Mouse (Mus musculus) ovary, postnatal 14 days (tissue): ENCODE data around the gene Acbd6.
A peak's percentile ranks its signal among the peaks of the same experiment; 100 is the strongest.

Source experiments
- DNase-seq: peaks from one replicate; pipeline ENCODE4 v3.0.0; 2022; ENCODE audit warnings: low spot score

Acbd6 gene

GRCm38 (mm10) chr1:155560678-155561077, 2.8 kb downstream of the Acbd6 start:
- DNase-seq: no peak

- no peak for DNase-seq
These were observed 4.3 kb downstream of the Acbd6 start for GRCm38 (mm10) chr1:155562206-155562605.

DNA sequence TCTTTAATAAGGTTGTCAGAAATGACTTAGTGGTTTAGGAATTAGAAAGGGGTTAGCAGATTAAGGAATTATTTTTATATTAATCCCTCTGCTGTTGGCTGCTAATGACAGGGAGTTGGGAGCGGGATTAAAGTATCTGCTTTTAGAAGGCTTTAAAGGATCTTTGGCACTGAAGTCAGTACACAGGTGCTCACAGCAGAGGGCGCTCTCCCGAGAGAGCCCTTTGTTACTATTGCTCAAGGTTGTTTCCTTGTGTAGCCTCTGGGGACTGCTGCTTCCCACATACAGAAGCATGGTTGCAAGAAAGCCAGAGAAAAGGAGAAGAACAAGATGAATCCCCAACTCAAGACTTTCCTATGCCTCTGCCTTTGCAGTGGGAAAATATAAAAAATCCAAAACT, 6.8 kb downstream of the Acbd6 start:
- peak; percentile 11 for DNase-seq

DNA sequence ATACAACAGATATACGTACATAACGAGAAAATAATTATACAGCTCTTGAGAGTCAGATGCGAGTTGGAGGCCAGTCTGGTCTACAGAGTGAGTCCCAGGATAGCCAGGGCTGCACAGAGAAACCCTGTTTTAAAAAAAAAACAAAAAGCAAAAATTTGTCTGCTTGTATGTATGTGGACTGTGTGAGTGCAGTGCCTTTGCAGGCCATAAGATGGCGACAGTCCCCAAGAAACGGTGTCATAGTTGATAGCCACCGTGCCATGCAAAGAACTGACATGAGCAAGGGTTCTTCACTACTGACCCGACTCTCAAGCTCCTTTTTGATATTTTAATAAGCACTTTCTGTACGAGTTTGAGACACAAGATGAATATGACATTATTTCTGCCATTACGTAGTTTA, 10.2 kb downstream of the Acbd6 start:
- no peak for DNase-seq

DNA sequence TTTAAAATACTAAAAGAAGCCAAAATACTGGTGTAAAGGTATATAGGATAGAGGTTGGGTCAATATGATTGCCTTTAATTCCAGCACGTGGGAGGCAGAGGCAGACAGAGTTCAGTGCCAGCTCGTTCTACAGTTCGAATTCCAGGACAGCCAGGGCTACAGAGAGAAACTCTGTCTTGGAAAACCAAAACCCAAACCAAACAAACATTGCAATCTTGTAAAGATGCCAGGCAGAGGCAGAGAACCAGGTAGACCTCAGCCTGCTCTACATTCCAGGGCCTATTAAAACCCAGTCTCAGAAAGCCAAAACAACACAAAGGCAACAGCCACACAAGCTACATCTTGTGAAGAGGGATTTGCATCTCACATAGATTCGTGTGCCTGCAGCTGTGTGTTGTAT, 11.4 kb downstream of the Acbd6 start:
- DNase-seq: no peak

DNA sequence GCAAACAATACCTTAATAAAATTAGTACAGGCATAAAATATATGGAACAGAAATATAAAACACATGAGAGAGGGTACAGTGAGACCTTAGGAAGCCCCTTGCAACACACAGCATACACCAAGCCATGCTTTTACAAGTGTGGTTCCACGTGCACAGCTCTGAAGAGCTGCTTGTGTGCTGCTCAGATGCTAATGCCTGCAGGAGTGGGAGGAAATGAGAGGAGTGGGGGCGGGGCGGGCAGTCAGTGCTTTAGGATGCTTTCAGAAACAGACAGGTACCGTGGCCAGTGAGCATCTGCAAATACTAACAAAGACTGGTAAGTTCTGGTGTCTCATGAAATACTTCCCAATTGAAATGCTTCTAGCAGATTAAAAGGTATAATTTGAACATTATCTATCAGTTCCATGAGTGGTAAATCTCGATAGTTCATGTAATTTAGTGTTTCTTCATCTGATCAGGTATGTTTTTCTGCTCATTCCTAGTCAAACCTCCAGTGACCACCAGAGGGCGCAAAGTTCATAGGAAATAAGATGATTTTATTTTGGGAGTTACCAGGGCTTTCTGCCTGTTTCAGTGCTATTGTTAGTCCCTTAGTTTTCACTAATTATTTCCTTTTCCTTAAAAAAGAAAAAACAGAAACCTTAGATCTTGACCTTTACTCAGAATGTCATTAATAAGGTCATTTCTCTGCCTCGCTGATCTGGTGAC, 17.2 kb downstream of the Acbd6 start:
- DNase-seq: peak; percentile 61

GRCm38 (mm10) chr1:155576432-155576831, 18.5 kb downstream of the Acbd6 start:
- DNase-seq: peak; percentile 15

- no peak for DNase-seq
These were observed 19.4 kb downstream of the Acbd6 start for GRCm38 (mm10) chr1:155577316-155577715.

- DNase-seq: no peak
These were observed 30.0 kb downstream of the Acbd6 start for GRCm38 (mm10) chr1:155587961-155588360.

DNA sequence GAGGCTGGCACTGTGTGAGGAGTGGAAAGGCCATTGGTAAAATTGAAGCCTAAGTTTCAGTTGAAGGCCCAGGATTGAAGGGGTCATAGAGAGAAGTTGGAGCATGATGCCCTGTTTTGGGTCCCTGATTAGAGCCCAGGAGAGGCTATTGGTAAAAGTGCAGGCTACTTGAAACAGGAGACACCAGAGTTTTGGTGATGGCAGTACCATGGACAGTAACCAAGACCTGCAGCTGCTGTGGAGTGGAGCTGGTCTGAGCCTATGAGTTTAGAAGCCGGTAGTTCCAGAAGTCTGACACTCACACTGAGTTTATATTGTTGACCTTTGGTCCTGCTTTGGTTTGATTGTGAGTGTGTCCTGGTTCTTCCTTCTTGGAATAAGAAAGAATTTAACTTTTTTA, 36.2 kb downstream of the Acbd6 start:
- no peak for DNase-seq

GRCm38 (mm10) chr1:155596576-155596975, 38.7 kb downstream of the Acbd6 start:
- no peak for DNase-seq

DNA sequence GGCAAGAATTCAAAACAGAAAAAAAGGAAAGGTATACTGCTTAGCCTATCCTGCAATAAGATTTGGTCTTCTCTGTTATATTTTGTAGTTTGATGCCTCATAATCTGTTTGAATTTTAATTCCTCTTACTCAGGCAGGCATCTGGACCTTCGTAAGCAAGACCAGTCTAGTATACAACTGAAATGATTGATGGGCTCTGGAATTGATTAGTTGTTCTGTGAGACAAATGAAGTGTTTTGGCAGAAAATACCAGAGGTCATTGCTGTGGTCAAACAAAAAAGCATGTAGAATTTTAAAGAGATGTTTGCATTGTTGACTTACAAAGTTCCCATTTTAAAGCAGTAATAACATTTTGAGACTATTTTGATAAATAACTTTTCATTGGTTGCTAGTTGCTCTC, 46.8 kb downstream of the Acbd6 start:
- DNase-seq: no peak

DNA sequence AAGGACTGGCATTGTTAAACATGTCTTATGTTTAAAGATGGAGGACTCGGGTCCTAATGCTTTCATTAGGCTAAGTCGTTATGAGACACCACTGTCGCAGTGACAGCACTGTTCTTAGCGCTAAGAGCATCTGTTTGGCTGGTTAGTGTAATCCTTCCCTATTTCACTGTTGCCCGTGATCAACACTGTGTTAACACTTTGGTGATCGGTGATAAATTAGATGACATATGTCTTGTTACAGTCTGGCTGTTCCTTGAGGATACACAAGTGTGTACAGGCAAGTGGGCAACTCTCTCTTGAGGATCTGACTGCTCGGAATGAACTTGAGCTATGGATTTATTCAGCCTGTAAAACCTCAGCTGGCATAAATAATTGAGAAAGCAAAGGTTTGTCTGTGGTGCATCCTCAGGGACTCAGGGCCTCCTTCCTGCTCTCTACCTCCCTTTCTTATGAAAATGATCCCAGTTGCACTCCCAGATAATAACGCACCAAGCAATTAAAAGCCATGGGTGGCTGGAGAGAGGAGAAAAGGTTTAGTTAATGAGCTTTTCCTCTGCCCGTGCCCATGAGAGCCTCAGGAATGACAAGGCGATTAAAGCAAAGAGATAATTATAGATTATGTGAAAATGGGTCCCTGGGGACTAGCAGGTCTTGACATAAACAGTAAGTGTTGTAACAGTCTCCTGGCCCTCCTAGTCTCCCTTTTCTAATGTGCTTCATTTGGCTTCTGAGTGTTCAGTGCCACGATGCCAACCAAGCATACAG, 47.7 kb downstream of the Acbd6 start:
- no peak for DNase-seq

DNA sequence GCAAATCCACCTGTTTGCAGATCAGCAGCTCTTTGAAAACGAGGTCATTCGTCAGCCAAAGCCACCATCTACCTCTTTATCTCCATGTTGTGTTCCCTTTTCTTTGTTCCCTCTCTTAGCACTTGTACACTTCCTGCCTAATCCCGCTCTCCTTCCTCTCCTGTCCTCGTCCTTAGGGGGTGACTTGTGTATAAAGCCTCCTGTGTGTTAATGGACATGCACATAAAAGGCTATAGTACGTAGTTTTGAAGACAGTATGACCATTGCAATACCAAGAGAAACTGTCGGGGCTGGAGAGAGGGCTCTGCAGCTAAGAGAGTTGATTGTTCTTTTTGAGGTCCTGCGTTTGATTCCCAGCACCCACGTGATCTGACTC, 48.2 kb downstream of the Acbd6 start:
- DNase-seq: no peak

DNA sequence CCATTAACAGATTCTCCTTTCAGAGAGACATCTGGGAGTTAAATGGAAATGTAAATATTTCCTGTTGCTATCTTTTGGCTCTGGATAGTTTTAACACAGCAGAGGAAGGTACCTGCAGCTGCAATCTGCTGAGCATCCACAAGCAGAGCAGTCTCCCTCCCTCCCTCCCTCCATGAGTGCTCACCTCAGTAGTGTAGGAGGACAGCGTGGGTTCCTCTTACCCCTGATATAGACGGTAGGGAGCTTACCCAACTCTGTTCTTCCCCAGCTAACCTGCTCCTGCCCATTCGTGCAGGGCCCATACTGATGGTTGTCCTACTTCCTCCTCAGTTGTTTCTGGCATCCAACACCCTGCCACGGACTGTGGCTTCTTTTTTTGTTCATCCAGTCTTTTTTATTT, 50.6 kb downstream of the Acbd6 start:
- no peak for DNase-seq

- no peak for DNase-seq
These were observed 56.5 kb downstream of the Acbd6 start for GRCm38 (mm10) chr1:155614426-155614825.

DNA sequence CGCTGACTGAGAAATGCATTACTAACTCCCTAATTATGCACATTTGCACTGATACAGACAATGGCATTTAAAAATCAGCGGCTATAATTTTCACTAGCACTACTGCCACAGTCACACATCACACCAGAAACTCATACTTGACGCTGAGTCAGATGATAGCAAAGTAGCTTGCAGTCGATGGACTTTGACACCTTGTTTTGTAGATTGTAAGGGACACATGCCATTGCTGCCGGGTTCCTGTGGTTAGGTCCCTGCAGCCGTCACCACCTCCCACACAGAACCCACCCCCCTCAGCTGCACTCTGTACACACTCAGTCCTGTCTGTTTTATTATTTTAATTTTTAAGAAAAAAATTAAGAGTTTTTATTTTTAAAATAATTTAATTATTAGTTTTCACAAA, 63.2 kb downstream of the Acbd6 start:
- DNase-seq: no peak

DNA sequence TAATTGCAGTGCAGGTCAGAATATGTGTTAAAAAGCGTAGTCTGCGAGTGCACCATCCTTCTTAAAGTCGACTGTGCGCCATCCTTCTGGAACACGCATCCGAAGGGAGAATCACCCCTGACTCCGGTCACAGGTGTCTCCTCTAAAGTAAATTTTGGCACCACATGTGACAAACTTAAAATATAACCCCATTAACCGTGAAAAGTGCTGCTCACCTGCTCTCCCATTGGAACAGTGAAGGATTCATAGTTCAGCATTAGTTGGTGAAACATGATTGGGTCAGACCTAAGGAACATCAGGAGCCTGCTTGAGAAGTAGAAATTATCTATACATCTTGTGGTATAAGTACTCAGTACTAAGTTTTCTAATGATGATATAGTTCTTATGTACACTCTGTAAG, 65.3 kb downstream of the Acbd6 start:
- DNase-seq: no peak

- no peak for DNase-seq
These were observed 69.8 kb downstream of the Acbd6 start for GRCm38 (mm10) chr1:155627746-155628145.

GRCm38 (mm10) chr1:155636648-155637047, 78.7 kb downstream of the Acbd6 start:
- no peak for DNase-seq

GRCm38 (mm10) chr1:155645816-155646215, 87.9 kb downstream of the Acbd6 start:
- no peak for DNase-seq

DNA sequence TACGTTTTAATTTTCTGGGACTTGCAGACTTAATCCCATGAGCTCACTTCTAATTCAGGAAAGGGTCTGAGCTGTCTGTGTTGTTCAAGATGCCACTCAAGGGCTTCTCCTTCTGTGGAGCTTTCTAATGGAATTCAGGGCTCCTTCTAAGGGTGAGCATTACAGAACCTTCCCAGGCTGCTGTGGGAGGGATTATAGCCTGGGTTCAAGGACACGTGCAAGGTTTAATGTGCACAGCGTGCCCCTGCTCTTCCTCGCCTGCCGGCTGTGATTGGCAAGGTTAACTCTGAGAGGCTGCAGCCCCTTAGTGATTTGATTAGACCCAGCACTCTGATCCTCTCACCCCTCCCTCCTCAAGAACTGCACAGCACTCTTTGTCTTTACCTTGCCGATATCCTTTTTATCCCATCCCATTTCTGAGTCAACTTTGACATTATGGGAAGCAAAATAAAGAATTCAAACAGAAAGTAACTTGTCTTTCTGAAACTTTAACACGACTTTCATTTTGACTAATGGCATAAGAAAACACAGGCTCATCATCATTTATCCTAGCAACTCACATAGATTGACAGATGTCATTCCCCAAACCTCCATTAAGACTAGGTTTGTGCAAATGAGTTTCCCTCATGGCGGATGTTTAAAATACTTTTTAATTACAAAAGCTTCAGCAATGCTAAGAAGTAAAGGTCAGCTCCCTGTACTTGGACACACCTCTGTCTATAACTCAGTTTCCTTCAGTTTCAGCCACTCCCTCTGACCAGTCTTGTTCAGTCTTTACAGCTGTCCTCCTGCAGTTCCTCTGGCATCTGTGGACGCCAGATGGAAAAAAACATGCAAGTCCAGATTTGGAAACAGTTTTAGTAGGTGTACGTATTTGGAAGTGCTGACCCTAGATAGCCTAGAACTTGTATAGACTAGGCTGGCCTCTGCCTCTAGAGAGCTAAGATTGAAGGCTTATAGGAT, 88.7 kb downstream of the Acbd6 start:
- DNase-seq: no peak
